Mouse (Mus musculus) cerebellum, postnatal 36 days (tissue): ENCODE measurements around the gene Sh2b2.

ENCODE experiments used
- DNase-seq, 2 experiments: peaks; one replicate each; pipeline ENCODE4 v3.0.0; 2021 to 2022; ENCODE audit warnings: mixed read lengths in 2 of 2

The Sh2b2 gene

DNA sequence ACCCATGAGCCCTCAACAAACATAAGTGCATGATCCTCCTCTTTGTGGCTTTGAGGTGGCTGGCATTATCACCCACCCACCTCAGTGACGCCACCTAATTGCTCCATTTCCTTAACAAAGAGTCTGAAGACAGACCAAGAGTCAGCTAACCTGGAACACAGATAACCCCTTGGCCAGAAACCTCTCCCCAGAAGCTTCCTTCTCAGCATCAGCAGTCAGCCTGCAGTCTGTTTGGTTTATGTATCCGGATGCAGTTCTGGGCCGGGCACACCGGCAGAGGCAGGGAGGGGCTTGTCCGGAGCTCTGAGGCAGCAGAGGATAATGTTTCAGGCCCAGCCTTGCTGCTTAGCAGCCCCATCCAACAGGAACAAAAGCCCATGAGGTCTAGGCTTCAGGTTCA lies 66.8 kb downstream of the Sh2b2 start:
- DNase-seq = no peak

DNA sequence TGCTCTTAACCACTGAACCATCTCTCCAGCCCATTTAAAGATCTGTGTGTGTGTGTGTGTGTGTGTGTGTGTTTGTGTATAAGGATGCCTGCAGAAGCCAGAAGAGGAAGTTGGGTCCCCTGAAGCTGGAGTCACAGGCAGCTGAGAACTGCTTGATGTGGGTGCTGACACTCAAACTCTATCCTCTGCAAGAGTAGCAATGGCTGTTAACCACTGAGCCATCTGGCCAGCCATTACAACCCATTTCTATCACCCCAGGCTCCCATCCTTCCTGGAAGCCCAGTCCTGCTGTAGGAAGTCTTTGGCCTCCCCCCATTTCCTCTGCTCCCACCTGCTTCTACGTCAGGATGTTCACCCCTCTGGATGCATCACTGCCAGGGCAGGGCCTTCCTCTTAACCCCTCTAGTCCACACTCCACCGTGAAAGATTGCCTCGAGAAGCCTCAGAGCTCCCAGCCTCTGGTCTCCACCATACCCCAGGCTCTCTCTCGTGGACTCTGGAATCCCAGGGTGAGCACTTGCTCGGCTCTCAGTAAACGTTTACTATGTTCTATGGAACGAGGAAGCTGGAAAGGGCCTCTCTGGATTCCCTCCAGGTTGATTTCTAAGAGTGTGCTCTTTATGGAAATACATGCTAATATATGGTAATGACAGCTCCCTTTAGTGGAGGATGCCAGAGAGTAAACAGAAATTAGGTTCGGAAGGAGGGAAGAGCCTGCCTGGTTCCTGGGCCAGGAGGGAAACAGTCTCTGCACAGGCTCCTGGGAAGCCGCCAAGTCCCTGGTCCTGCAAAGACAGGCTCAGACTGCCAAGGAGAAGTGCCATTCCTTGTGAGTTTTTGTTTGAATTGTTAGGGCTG lies 72.5 kb downstream of the Sh2b2 start:
- peak; percentile 70 to 73 for DNase-seq

DNA sequence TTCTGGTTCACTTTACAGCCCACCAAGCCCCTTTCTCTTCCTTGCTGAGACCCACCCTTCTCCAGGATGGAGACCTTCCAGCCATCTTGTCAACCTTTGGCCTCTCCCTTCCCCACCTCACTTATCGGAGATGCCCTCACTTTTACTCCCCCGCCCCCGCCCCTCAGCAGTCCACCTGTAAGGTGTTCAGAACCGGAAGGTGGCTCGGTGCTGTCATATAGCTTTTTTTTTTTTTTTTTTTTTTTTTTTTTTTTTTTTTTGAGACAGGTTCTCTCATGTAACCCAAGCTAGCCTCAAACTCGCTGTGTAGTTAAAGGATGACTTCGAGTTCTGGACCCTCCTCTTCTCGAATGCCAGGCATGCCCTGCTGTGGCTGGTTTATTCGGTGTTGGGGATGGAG lies 73.4 kb downstream of the Sh2b2 start:
- no peak for DNase-seq

DNA sequence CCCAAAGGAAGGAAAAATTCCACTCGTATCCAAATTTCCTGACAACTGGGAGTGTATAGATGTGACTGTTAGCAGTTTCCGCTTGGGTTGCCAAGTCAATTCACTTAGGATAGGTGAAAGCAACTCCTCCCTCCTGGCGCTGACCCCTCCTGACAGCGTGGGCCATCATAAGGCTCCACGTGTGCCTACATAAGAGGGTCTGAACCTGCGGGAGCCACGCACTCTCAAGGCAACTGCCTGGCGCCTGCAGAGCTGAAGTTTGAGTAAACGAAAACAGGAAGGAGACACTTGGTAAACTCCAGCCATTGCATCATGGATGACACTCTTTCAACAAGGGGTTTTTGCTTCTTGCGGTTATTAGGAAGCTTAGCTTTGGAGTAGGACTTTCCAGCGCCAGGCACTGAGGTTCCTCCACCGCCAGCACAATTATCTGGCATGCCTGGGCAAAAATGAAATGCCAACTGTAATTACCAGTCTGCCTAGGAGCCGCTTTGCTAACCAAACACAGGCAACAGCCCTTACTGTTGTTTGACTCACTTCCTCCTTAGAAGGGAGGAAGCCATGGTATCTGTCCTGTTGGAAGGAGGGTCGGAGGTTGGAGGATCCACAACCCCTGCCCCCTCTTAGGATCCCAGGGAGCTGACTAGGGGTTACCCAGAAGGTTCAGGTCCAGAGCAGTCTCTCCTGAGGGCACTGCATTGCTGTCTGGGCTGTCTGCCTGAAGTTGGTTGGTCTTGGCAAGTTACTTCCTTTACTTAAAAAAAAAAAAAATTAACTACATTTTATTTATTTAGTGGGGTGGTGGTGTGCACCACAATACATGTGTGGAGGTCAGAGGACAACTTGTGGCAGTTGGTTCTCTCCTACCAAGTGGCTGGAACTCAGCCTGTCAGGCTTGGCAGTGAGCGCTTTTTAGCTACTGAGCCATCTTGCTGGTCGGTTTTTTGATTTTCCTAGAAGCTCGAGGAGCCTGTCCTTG lies 74.7 kb downstream of the Sh2b2 start:
- no peak for DNase-seq

DNA sequence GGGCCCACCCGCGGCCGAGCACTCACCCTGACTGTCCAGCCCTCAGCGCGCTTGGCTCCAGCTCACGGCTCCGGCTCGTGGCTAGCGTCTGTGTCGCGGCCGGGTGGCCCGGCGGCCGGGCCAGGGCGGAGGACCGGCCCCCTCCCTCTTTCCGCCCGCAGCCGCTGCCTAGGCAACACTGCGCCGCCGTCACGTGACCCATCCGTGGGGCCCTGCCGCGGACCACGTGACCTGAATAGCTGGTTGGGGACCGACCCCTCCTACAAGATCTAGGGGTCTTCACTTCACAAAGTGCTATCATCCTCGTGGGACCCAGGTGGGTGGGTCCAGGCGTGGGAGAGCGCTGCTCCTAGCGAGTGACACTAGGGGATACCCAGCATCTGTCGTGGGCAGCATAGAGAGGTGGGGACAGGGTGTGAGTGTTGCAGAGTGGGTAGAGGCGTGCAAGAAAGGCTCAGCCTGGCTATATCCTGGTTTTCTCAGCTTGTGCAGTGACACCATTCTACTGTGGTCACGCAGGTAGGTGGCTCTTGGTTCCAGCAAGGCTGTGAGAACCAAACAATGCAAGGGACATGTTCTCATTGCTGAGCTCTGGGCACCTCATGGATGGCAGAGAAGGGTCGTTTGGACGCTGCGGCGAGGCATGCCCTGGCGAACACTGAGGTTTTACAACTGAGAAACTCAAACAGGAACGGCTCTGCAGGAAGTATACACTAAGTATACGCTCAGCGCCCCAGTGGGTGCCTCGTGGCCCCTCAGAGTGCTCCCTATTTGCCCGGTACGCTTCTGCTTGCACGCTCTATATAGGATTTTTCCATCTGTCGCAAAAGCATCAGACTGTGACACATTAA lies 75.6 kb downstream of the Sh2b2 start, which contains the start of gene Orai2:
Gene Orai2 (minus strand): TSS at position 202 of the 851 bp plus-strand sequence.
- DNase-seq = peak; percentile 83 to 88

DNA sequence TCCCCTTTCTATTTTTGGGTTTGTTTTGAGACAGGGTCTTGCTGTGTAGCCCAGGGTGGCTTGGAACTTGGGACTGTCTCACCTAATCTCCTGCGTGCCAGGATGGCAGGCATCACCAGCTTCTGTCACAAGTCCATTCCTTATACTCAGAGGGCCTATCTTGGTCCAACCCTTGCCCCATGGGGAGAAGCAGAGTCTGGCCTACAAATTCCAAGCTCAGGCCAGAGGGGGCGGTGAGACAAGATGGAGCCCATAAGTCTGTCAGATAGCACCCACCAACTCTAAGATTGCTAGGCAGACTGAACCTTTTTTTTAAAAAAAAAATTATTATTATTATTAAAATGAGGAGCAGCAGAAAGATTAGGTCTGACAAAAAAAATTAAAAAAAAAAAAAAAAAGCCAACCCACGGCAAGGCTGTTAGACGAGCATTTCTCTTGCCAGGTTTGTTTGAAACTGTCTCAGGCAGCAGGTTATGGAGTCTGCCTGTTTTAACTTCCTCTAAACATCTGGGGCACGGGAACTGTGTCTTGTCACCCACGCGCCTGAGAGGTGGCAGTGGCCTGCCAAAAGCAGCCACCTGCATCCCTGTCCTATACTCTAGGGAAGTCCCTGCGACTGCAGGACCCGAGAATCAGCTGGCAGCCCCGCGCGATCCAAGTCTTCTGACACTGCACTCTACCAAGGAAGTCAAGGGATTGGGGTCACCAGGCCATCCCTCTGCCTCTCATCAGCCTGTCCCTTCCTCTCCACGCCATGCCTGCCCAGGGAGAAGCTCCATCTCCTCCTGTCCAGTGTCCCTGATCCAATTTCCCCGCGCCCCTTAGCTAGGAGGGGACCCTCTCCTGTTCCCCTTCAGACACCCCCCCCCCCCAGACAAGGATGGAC lies 76.5 kb downstream of the Sh2b2 start:
- peak; percentile 38 to 51 for DNase-seq
